Mouse (Mus musculus): ENCODE data around the gene Ugt1a8.

DNA sequence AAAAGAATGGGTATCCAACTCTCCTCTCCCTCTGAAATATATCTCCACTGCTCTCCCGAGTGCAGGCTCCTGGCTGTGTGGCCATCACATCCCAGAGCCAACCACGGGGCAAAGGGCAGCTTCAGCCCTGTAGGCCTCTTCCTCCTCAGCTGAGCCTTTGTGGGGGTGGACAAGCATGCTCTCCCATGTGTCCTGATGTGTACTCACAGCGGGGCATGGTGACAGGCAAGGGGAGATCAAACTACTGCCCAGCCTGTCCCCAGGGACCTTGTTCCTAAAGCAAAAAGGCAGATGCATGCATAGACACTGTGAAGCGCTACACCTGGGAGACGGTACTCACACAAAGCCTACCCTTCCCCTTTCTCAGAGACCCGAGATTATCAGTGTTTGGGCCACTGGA is 172.5 kb downstream of the Ugt1a8 start:
- TF ChIP-seq CTCF (IDR thresholded peaks at IDR 0.05; ENCODE audit: low read depth, low read length) (no peak), POLR2A (IDR thresholded peaks at IDR 0.05; ENCODE audit: extremely low read depth, insufficient read depth, low read length) (no peak)
